Mouse (Mus musculus) layer of hippocampus, postnatal 25 days (tissue): ENCODE measurements around the gene Pmm2. TPM values are rescaled to one million over a fixed set of nuclear protein-coding genes. Genes with fewer than 3 reads are reported as not detected.

Experiments
- DNase-seq, 2 experiments: peaks; one replicate each; pipeline ENCODE4 v3.0.0; 2022; ENCODE audit warnings: mixed read lengths in 2 of 2, low spot score in 1 of 2; ENCODE audit errors: extremely low spot score in 1 of 2
- total RNA-seq, 2 experiments: library from RNA; stranded (reverse); gene quantifications; 2 replicates each; pipeline ENCODE4 v1.2.3; 2021

Pmm2 gene
- total RNA-seq = 10 to 100 TPM; 27.1 to 35.4 TPM

DNA sequence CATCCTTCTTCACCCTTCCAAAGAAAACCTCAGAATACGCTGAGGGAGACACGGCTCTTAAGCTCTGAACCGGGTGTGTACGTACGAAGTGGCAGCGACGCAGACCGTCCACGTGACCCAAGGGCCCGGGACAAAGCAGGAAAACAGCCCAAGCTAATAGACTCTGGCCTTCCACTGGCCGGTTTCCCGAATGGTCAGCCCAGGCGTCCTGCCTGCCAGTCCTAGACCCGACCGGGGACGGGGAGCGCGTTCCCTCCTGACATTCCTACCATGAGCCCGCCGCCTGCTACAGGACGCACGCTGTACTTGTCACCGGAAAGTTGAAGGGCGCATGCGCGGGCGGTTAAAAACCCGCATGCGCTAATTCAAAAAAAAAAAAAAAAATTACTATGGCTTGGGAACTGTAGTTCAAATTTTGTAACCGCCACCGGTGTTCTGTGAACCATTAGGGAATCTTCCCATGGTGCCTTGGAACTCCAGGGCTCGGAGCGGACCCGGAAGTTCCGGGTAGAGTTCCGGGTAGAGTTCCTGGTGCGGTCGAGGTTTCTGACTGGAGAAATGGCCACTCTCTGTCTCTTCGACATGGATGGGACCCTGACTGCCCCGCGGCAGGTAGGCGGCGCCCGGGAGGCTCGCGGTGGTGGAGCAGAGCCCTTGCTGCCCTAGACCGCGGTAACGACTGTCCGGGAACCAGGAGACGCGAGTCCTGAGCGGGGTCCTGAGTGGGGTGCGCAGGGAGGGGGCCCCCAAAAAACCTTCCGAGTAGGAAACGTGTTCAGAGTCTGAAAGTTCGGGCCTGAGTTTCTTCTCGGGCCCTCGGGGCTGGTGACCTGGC lies at the start of gene Pmm2, which contains the start of gene Tmem186:
Gene Pmm2, plus strand, starts transcription at position 458 of the 835 bp plus-strand sequence.
Gene Tmem186, minus strand, starts transcription at position 496 of the 835 bp plus-strand sequence.
- DNase-seq = peak; percentile 75 to 78

GRCm38 (mm10) chr16:8595411-8595810 lies 42.1 kb upstream of the Pmm2 start:
- DNase-seq = peak; percentile 34 to 58

DNA sequence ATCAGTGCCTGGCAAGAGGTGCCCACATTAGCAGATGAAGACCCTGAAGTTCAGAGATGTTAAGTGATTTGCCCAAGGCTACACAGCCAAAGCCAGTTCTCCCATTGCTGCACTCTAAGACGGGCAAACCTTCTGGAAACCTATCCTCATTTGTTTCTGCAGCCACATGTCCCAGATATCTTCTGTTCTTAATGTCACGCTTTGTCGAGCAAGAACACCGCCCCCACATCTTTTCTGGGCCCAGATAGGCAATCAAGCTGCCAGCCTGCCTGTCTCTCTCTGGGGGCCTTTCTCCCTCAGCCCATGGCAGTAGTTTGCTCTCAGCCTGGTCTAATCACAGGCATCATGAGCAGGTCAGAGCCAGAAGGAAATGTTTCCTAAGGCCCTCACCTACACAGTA lies 41.1 kb upstream of the Pmm2 start:
- DNase-seq = no peak

DNA sequence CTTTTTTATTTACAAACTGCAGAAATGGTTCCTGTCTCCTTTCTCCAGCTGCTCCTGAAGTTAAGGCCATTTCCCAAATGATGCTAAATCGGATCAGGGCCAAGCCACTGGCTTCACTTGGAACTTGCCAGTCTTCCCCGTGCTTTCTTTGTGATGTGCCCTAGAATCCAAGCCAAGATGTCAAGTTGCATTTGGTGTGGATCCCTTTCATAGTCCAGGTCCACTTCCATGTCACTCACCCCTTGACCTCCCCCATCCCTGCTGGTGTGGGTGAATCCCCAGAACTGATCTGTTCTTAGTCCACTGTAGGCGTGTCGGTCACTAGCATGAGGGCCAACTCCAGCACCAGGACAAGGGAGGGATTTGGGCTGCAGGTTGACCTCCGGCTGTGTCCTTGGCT lies 40.0 kb upstream of the Pmm2 start:
- no peak for DNase-seq

- DNase-seq = no peak
Measured at GRCm38 (mm10) chr16:8603789-8604188, 33.7 kb upstream of the Pmm2 start.

DNA sequence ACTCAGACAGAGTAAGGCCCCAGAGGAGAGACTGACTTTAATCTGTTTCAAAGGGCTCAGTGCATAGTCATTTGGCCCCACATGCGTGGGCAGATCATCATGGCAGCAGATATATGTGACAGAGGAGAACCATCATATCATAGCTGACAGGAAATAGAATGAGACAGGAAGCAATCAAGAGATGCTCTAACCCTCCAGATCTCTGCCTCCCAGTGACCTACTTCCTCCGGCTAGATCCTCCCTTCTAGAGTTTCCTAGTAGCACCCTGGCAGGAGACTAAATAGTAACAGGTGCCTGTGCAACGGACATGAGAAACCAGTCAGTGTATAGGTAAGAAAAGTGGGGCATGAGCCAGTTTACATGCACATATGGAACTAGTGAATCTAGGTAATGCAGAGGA lies 27.1 kb upstream of the Pmm2 start:
- DNase-seq = no peak

DNA sequence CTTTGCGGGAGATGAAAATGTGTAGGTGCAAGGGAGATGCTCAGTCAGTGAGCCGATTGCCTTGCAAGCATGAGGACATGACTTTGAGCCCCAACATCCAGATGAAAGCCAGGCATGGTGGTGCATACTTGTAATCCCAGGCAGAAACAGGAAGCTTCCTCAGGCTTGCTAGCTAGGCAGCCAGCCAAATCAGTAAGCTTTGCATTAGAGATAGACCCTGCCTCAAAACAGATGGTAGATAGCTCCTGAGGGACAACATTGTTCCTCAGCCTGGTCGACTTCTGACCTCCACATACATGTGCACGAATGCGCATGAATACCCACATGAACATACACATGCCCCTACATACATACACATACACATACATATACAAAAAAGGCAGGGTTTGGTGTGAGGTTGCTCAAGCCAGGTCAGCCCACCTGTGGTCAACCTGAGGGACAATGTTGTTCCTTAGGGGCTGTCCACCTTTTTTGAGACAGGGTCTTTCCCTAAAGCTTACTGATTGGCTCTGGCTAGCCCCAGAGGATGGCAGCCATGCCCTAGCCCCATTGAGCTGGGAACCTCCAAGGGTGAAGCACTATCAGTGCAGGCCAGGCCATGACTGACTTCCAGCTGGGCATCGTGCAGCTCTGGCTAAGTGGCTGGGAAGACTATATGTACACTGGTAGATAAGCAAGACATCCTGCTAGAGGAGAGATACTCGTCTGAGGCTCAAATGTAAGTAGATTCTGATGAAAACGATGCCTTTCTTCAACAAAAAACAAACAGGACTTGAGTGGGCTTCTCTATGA lies 25.1 kb upstream of the Pmm2 start:
- DNase-seq = no peak

DNA sequence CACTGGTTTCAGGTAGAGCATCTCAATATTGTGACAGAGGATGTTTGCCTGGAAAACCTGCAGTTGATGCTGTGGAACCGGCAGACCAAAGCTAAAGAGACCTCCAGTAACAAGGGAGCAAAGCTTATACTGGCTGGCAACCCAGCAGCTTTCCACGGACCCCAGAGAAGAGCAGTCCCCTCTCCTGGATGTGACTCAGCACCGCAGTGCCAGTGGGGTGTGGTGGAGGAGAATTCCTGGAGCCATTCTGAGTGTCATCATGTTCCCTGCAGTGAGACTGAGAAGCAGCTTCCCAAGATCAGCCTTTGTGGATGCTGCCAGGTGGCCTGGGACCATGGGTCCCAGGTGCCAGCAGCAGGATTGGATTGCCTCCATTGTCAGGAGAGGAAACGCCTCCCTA lies 24.4 kb upstream of the Pmm2 start:
- DNase-seq = no peak

DNA sequence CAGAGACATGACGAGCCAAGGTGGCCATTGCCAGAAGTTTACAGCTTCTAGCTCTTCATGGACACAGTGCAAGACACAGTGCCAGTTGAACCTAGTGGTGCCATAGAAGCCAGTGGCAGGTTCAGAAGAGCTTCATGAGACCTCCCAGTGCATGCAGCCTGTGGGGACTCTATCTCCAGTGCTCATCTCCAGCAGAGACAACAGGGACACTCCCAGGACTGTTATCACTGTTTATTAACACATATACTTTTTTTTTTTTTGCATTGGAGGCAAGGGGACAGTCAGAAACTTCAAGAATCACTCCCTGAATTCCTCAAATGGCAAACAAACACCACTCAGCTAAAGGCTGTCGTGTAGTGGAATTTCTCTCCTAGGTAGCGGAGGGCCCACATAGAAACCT lies 24.0 kb upstream of the Pmm2 start:
- no peak for DNase-seq

- DNase-seq = no peak
Measured at GRCm38 (mm10) chr16:8619659-8620314, 17.7 kb upstream of the Pmm2 start.

- DNase-seq = no peak
Measured at GRCm38 (mm10) chr16:8620315-8621115, 17.0 kb upstream of the Pmm2 start.

GRCm38 (mm10) chr16:8630419-8630818 lies 7.1 kb upstream of the Pmm2 start:
- DNase-seq = no peak

- no peak for DNase-seq
Measured at GRCm38 (mm10) chr16:8631428-8631827, 6.0 kb upstream of the Pmm2 start.

GRCm38 (mm10) chr16:8636867-8637216 lies 632 bp upstream of the Pmm2 start:
- DNase-seq = no peak

GRCm38 (mm10) chr16:8638131-8638530 lies 657 bp downstream of the Pmm2 start:
- DNase-seq = no peak

GRCm38 (mm10) chr16:8639466-8640191 lies 2.2 kb downstream of the Pmm2 start:
- no peak for DNase-seq

GRCm38 (mm10) chr16:8643855-8644254 lies 6.4 kb downstream of the Pmm2 start:
- peak in 1 of 2 experiments; percentile 33 for DNase-seq

DNA sequence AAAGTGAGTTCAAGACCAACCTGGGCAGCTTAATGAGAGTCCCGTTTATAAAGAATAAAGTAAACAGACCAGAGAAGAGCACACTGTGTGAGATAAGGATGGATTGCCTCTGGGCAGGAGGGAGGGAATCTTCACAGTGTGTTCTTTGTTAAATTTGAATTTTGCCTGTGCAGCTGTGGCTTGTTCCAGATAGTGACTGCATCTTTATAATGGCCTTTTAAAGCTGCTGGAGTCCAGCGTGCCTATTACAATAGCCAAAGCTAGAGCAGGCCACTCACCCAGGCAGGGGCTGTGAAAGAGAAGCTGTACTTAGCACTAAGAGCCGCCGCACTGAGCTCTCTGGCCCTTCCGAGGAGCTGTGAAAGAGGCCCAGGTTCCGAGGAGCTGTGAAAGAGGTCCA lies 8.1 kb downstream of the Pmm2 start:
- DNase-seq = no peak

DNA sequence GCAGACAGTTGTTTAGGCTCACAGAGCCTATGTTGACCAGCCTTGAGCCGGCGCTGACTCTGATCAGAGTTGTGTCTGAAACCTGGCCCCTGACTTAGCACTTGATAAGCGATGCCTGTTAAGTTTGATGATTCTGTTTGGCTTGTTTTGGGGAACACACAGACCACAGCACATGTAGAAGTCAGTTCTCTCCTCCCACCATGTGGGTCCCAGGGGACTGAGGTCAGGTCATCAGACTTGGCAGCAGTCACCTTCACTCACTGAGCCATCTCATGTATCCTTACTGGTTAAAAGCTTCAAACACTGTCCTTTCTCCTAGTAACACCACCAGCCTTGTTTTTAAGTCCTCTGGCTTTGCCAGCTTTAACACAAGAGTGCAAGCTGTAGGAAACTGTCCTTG lies 12.5 kb downstream of the Pmm2 start:
- DNase-seq = no peak

- DNase-seq = no peak
Measured at GRCm38 (mm10) chr16:8655108-8655507, 17.6 kb downstream of the Pmm2 start.
